Mouse (Mus musculus): Measurements from ENCODE around the gene Neurl4.

- no peak for TF ChIP-seq POLR2A (IDR thresholded peaks at IDR 0.05; ENCODE audit: insufficient read depth, low read length)
- no peak for TF ChIP-seq CTCF (IDR thresholded peaks at IDR 0.05; ENCODE audit: low read depth, low read length)
These were observed 28.8 kb downstream of the Neurl4 start for GRCm38 (mm10) chr11:69929712-69930111.
